Mouse (Mus musculus): ENCODE measurements around the gene Aff1. TPM values are rescaled to one million over a fixed set of nuclear protein-coding genes. Genes with fewer than 3 reads are reported as not detected.

Aff1 gene
- total and polyA plus RNA-seq, 2 experiments from 2014 or later = 6.5 to 29.0 TPM

- Histone ChIP-seq H3K4me2 (ENCODE audit: low read depth, low read length) (no peak overlapping the region), H3K4me3 (ENCODE audit: low read depth, low read length) (no peak overlapping the region), H3K27me3 (ENCODE audit: control insufficient read depth, insufficient read depth, low read length) (no peaks in the 10 kb centered on the region), H3K9ac (replicated peaks; ENCODE audit: low read depth, low read length) (no peak overlapping the region), H3K27ac (ENCODE audit: low read depth) (no peak overlapping the region), H3K36me3 (replicated peaks; ENCODE audit: control insufficient read depth, insufficient read depth, low read length) (peaks cover 64% of the 10 kb centered on the region), H3K4me1 (ENCODE audit: control insufficient read depth, insufficient read depth) (no peaks in the 10 kb centered on the region), H3K9me3 (replicated peaks; ENCODE audit: control insufficient read depth, low read length) (no peaks in the 10 kb centered on the region)
- TF ChIP-seq CTCF (IDR thresholded peaks at IDR 0.05; ENCODE audit: low read depth) (no peak), EP300 (IDR thresholded peaks at IDR 0.05; ENCODE audit: low read depth) (no peak)
- 82% methylated on average over 4 of the region's 4 CpGs for WGBS
- DNase-seq (ENCODE audit: low spot score) (no peak), ATAC-seq (ENCODE audit: insufficient read depth, low read depth) (no peak)
These were observed 160.8 kb downstream of the Aff1 start for GRCm38 (mm10) chr5:103852756-103853549.

GRCm38 (mm10) chr5:103854041-103854806, 162.1 kb downstream of the Aff1 start:
- ATAC-seq (ENCODE audit: insufficient read depth, low read depth) = peak; percentile 49
- Histone ChIP-seq H3K4me3 (ENCODE audit: low read depth, low read length) (no peak overlapping the region), H3K27ac (ENCODE audit: low read depth) (0 out of 2 replicates have a peak overlapping the region, but pooled peaks have one; percentile 15), H3K36me3 (replicated peaks; ENCODE audit: control insufficient read depth, insufficient read depth, low read length) (peaks cover 51% of the 10 kb centered on the region), H3K9me3 (replicated peaks; ENCODE audit: control insufficient read depth, low read length) (no peaks in the 10 kb centered on the region), H3K27me3 (ENCODE audit: control insufficient read depth, insufficient read depth, low read length) (no peaks in the 10 kb centered on the region), H3K9ac (replicated peaks; ENCODE audit: low read depth, low read length) (no peak overlapping the region), H3K4me1 (ENCODE audit: control insufficient read depth, insufficient read depth) (no peaks in the 10 kb centered on the region), H3K4me2 (ENCODE audit: low read depth, low read length) (no peak overlapping the region)
- no peak for TF ChIP-seq EP300 (IDR thresholded peaks at IDR 0.05; ENCODE audit: low read depth)
- no peak for TF ChIP-seq CTCF (IDR thresholded peaks at IDR 0.05; ENCODE audit: low read depth)
- DNase-seq (ENCODE audit: low spot score) = peak; percentile 24
- WGBS = 43% methylated on average over 17 of the region's 17 CpGs

DNA sequence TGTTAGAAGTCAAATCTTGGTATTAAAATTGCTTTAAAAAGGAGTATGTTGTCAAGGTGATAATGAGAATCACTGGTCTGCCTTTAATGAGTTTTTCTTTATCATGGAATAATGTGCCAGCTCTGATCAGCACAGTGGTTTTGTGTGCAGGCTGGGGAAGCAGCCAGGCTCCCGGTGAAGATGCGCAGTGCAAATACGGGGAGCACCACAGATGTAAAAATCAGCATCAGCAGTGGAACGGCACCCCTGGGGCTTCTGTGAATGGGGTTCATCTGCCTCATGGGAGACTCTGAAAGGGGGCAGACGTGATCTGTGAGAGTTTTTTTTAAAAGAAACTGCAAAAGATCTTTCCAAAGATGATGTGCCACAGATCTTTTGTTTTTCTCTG, 162.6 kb downstream of the Aff1 start:
- Histone ChIP-seq H3K4me2 (ENCODE audit: low read depth, low read length) (no peak overlapping the region), H3K4me3 (ENCODE audit: low read depth, low read length) (no peak overlapping the region), H3K9ac (replicated peaks; ENCODE audit: low read depth, low read length) (no peak overlapping the region), H3K9me3 (replicated peaks; ENCODE audit: control insufficient read depth, low read length) (no peaks in the 10 kb centered on the region), H3K4me1 (ENCODE audit: control insufficient read depth, insufficient read depth) (no peaks in the 10 kb centered on the region), H3K27me3 (ENCODE audit: control insufficient read depth, insufficient read depth, low read length) (no peaks in the 10 kb centered on the region), H3K36me3 (replicated peaks; ENCODE audit: control insufficient read depth, insufficient read depth, low read length) (peaks cover 45% of the 10 kb centered on the region), H3K27ac (ENCODE audit: low read depth) (no peak overlapping the region)
- 90% methylated on average over 5 of the region's 5 CpGs for WGBS
- ATAC-seq (ENCODE audit: insufficient read depth, low read depth) (no peak), DNase-seq (ENCODE audit: low spot score) (no peak)
- TF ChIP-seq CTCF (IDR thresholded peaks at IDR 0.05; ENCODE audit: low read depth) = no peak
- no peak for TF ChIP-seq EP300 (IDR thresholded peaks at IDR 0.05; ENCODE audit: low read depth)

GRCm38 (mm10) chr5:103855483-103856211, 163.5 kb downstream of the Aff1 start:
- TF ChIP-seq EP300 (IDR thresholded peaks at IDR 0.05; ENCODE audit: low read depth) = no peak
- TF ChIP-seq CTCF (IDR thresholded peaks at IDR 0.05; ENCODE audit: low read depth) = no peak
- Histone ChIP-seq H3K36me3 (replicated peaks; ENCODE audit: control insufficient read depth, insufficient read depth, low read length) (peaks cover 37% of the 10 kb centered on the region), H3K4me2 (ENCODE audit: low read depth, low read length) (no peak overlapping the region), H3K27ac (ENCODE audit: low read depth) (no peak overlapping the region), H3K4me1 (ENCODE audit: control insufficient read depth, insufficient read depth) (no peaks in the 10 kb centered on the region), H3K9me3 (replicated peaks; ENCODE audit: control insufficient read depth, low read length) (no peaks in the 10 kb centered on the region), H3K4me3 (ENCODE audit: low read depth, low read length) (no peak overlapping the region), H3K27me3 (ENCODE audit: control insufficient read depth, insufficient read depth, low read length) (no peaks in the 10 kb centered on the region), H3K9ac (replicated peaks; ENCODE audit: low read depth, low read length) (no peak overlapping the region)
- ATAC-seq (ENCODE audit: insufficient read depth, low read depth) (no peak), DNase-seq (ENCODE audit: low spot score) (no peak)
- WGBS = 75% methylated on average over 14 of the region's 14 CpGs

- peak; percentile 61 for ATAC-seq (ENCODE audit: insufficient read depth, low read depth)
- WGBS = 64% methylated on average over 5 of the region's 5 CpGs
- Histone ChIP-seq H3K9ac (replicated peaks; ENCODE audit: low read depth, low read length) (no peak overlapping the region), H3K4me3 (ENCODE audit: low read depth, low read length) (no peak overlapping the region), H3K4me2 (ENCODE audit: low read depth, low read length) (no peak overlapping the region), H3K9me3 (replicated peaks; ENCODE audit: control insufficient read depth, low read length) (no peaks in the 10 kb centered on the region), H3K4me1 (ENCODE audit: control insufficient read depth, insufficient read depth) (no peaks in the 10 kb centered on the region), H3K36me3 (replicated peaks; ENCODE audit: control insufficient read depth, insufficient read depth, low read length) (peaks cover 34% of the 10 kb centered on the region), H3K27ac (ENCODE audit: low read depth) (no peak overlapping the region), H3K27me3 (ENCODE audit: control insufficient read depth, insufficient read depth, low read length) (no peaks in the 10 kb centered on the region)
- DNase-seq (ENCODE audit: low spot score) = peak; percentile 44
- TF ChIP-seq CTCF (IDR thresholded peaks at IDR 0.05; ENCODE audit: low read depth) (peak; percentile 77), EP300 (IDR thresholded peaks at IDR 0.05; ENCODE audit: low read depth) (no peak)
These were observed 164.3 kb downstream of the Aff1 start for GRCm38 (mm10) chr5:103856286-103857009.
